Comparison of ENCODE assay signal across 13 mouse cellular contexts in genomic region chr4:118229035-118229770, GRCm38 (mm10). TPM values are rescaled to one million over a fixed set of nuclear protein-coding genes. Genes with fewer than 3 reads are reported as not detected.
DNase-seq lines count a peak whose midpoint lies in the region; ATAC-seq and TF ChIP-seq lines count a peak whose summit lies in the region.
"Had no signal": no experiment of that assay in that cellular context is flagged by ENCODE, and none has a peak within 500 bp of the region (broad histone marks: within the 10 kb centered on the region; RNA-seq: fewer than 3 reads in every experiment).

No protein-coding gene starts in this region.

- no peak overlapping the region for H3K4me2 ChIP-seq in intestine, embryonic 15.5 days (replicated peaks)
- H3K4me2 ChIP-seq in intestine, postnatal 0 days (replicated peaks; ENCODE audit: low read depth) = no peak overlapping the region
- H3K4me2 ChIP-seq in embryonic facial prominence, embryonic 12.5 days (replicated peaks) = no peak overlapping the region
- no peak overlapping the region for H3K4me2 ChIP-seq in lung, postnatal 0 days (replicated peaks; ENCODE audit: low read depth, low read length)

- peak; percentile 99 for TF ChIP-seq EP300 in lung, postnatal 0 days (IDR thresholded peaks at IDR 0.05)

- no peak overlapping the region for H3K9ac ChIP-seq in intestine, embryonic 15.5 days
- H3K9ac ChIP-seq in intestine, postnatal 0 days (ENCODE audit: low read depth, low read length) = no peak overlapping the region
- no peak overlapping the region for H3K9ac ChIP-seq in embryonic facial prominence, embryonic 12.5 days
- H3K9ac ChIP-seq in lung, postnatal 0 days (replicated peaks; ENCODE audit: low read depth) = no peak overlapping the region

- peaks cover 52% of the 10 kb centered on the region for H3K36me3 ChIP-seq in intestine, embryonic 15.5 days
- peaks cover 81% of the 10 kb centered on the region for H3K36me3 ChIP-seq in intestine, postnatal 0 days (ENCODE audit: control insufficient read depth, insufficient read depth)
- no peaks in the 10 kb centered on the region for H3K36me3 ChIP-seq in C2C12 (ENCODE audit: control insufficient read depth, insufficient read depth)
- peaks cover 93% of the 10 kb centered on the region for H3K36me3 ChIP-seq in embryonic facial prominence, embryonic 12.5 days
- H3K36me3 ChIP-seq in lung, postnatal 0 days (ENCODE audit: insufficient read depth, low read length) = peaks cover 19% of the 10 kb centered on the region

- no peak overlapping the region for H3K4me3 ChIP-seq in intestine, embryonic 15.5 days (replicated peaks)
- H3K4me3 ChIP-seq in intestine, postnatal 0 days (ENCODE audit: low read depth, low read length) = no peak overlapping the region
- no peak overlapping the region for H3K4me3 ChIP-seq in C2C12 (ENCODE audit: insufficient read depth, poor library complexity, severe bottlenecking)
- H3K4me3 ChIP-seq in embryonic facial prominence, embryonic 12.5 days = no peak overlapping the region
- H3K4me3 ChIP-seq in lung, postnatal 0 days (ENCODE audit: low read depth, low read length) = no peak overlapping the region
- H3K4me3 ChIP-seq: layer of hippocampus, adult 2 months had no signal

- no peaks in the 10 kb centered on the region for H3K9me3 ChIP-seq in intestine, embryonic 15.5 days
- no peaks in the 10 kb centered on the region for H3K9me3 ChIP-seq in intestine, postnatal 0 days (ENCODE audit: control insufficient read depth)
- no peaks in the 10 kb centered on the region for H3K9me3 ChIP-seq in embryonic facial prominence, embryonic 12.5 days
- no peaks in the 10 kb centered on the region for H3K9me3 ChIP-seq in lung, postnatal 0 days (ENCODE audit: low read length)

- TF ChIP-seq CTCF in intestine, postnatal 0 days (IDR thresholded peaks at IDR 0.05; ENCODE audit: low read depth) = no peak
- no peak for TF ChIP-seq CTCF in C2C12 (IDR thresholded peaks at IDR 0.05; ENCODE audit: control insufficient read depth, insufficient read depth, insufficient read length)
- no peak for TF ChIP-seq CTCF in lung, postnatal 0 days (IDR thresholded peaks at IDR 0.05)

- H3K27me3 ChIP-seq in intestine, embryonic 15.5 days (replicated peaks) = no peaks in the 10 kb centered on the region
- no peaks in the 10 kb centered on the region for H3K27me3 ChIP-seq in intestine, postnatal 0 days (replicated peaks; ENCODE audit: control insufficient read depth, insufficient read depth, low read length)
- H3K27me3 ChIP-seq in C2C12 (ENCODE audit: control insufficient read depth, insufficient read depth, insufficient read length) = no peaks in the 10 kb centered on the region
- H3K27me3 ChIP-seq in embryonic facial prominence, embryonic 12.5 days = no peaks in the 10 kb centered on the region
- no peaks in the 10 kb centered on the region for H3K27me3 ChIP-seq in lung, postnatal 0 days (replicated peaks; ENCODE audit: insufficient read depth, low read length)

- peak; percentile 29; the same call in 1 of the 2 replicates for ATAC-seq in intestine, embryonic 15.5 days
- ATAC-seq in intestine, postnatal 0 days = no peak
- no peak for ATAC-seq in embryonic facial prominence, embryonic 12.5 days (ENCODE audit: insufficient number of reproducible peaks, insufficient read depth, low FRiP score, low TSS enrichment)
- ATAC-seq in lung, postnatal 0 days = peak; percentile 95

- no peak overlapping the region for H3ac ChIP-seq in C2C12 (ENCODE audit: control insufficient read depth, insufficient read length, low read depth)

- no peaks in the 10 kb centered on the region for H3K79me2 ChIP-seq in C2C12 (ENCODE audit: control insufficient read depth, insufficient read depth)

- H3K4me1 ChIP-seq in intestine, embryonic 15.5 days (replicated peaks) = no peaks in the 10 kb centered on the region; the same call in 1 of the 2 replicates
- no peaks in the 10 kb centered on the region for H3K4me1 ChIP-seq in intestine, postnatal 0 days (replicated peaks; ENCODE audit: control insufficient read depth, insufficient read depth, low read length)
- H3K4me1 ChIP-seq in embryonic facial prominence, embryonic 12.5 days = no peaks in the 10 kb centered on the region
- no peaks in the 10 kb centered on the region for H3K4me1 ChIP-seq in lung, postnatal 0 days (ENCODE audit: insufficient read depth, low read depth, low read length)

- no peak overlapping the region for H3K27ac ChIP-seq in intestine, embryonic 15.5 days
- H3K27ac ChIP-seq in intestine, postnatal 0 days (ENCODE audit: low read depth, low read length) = no peak overlapping the region
- H3K27ac ChIP-seq in embryonic facial prominence, embryonic 12.5 days = peak overlapping the region; percentile 18; the same call in 1 of the 2 replicates
- H3K27ac ChIP-seq in lung, postnatal 0 days (ENCODE audit: low read length) = peak overlapping the region; percentile 74
- H3K27ac ChIP-seq: layer of hippocampus, adult 2 months had no signal

- DNase-seq in lung, postnatal 0 days (ENCODE audit: low spot score) = peak; percentile 90
- no peak for DNase-seq in layer of hippocampus, postnatal 36 days
- DNase-seq in frontal cortex, postnatal 25 days (ENCODE audit: low spot score in 2 of 2) = no peak
- no peak for DNase-seq in MN1 (ENCODE audit: low spot score)
- DNase-seq: cerebellum, postnatal 36 days; kidney, adult 2 months; left cerebral cortex, postnatal 4 days; spleen, adult 18-20 months had no signal

- H3K79me3 ChIP-seq in C2C12 (ENCODE audit: low read depth) = no peaks in the 10 kb centered on the region

- 65% methylated on average over 6 of the region's 6 CpGs for WGBS in intestine, embryonic 15.5 days
- WGBS in intestine, postnatal 0 days = 67% methylated on average over 6 of the region's 6 CpGs
- WGBS in embryonic facial prominence, embryonic 12.5 days = 71% methylated on average over 6 of the region's 6 CpGs
- WGBS in lung, postnatal 0 days = 65% methylated on average over 6 of the region's 6 CpGs

TF ChIP-seq in C2C12, 6 proteins besides CTCF, POLR2A, EP300 and RAD21:
- TF ChIP-seq MYOG (IDR thresholded peaks at IDR 0.05; ENCODE audit: control insufficient read depth, extremely low read depth, insufficient read length) (no peak), USF1 (IDR thresholded peaks at IDR 0.05; ENCODE audit: low read depth) (no peak), MYOD1 (IDR thresholded peaks at IDR 0.05; ENCODE audit: control insufficient read depth, insufficient read length, low read depth) (peak; percentile 40)

RNA-seq across cellular contexts. Expression of gene Kdm4a, which starts 49.4 kb away (rescaled TPM):
- polyA plus RNA-seq in intestine, embryonic 15.5 days (2015; fragmentation: Nextera tagmentation; extraction: Ambion mirVana) = 24.7 and 25.2 TPM in 2 replicates
- 11.6 and 13.1 TPM in 2 replicates for polyA plus RNA-seq in intestine, postnatal 0 days (2015; fragmentation: Nextera tagmentation; extraction: Ambion mirVana)
- polyA plus RNA-seq in C2C12 (2012; fragmentation: generic; extraction: Trizol) = 28.1 TPM
- 56.5 and 58.3 TPM in 2 replicates for polyA plus RNA-seq in embryonic facial prominence, embryonic 12.5 days (2016; fragmentation: Nextera tagmentation; extraction: Ambion mirVana)
- 20.3 and 23.4 TPM in 2 replicates for polyA plus RNA-seq in lung, postnatal 0 days (2015; fragmentation: Nextera tagmentation; extraction: Ambion mirVana)
- total RNA-seq in layer of hippocampus, postnatal 36 days (2021) = 10 to 100 TPM; 47.0 to 55.4 TPM

Comparison
In these comparisons a context has a peak if more than half of its experiments do, and no peak if none do; other contexts are left out.
1. ATAC-seq: peak in intestine, embryonic 15.5 days (single experiment) and lung, postnatal 0 days (single experiment); none in intestine, postnatal 0 days (single experiment) and embryonic facial prominence, embryonic 12.5 days (single experiment).
2. H3K27ac ChIP-seq: peak in embryonic facial prominence, embryonic 12.5 days (single experiment) and lung, postnatal 0 days (single experiment); none in intestine, embryonic 15.5 days (single experiment) and intestine, postnatal 0 days (single experiment).